Mouse (Mus musculus): ENCODE data around the gene Cav3.

- TF ChIP-seq CTCF (conservative IDR thresholded peaks at IDR 0.05; ENCODE audit: insufficient read depth, insufficient read length, low read depth, low read length) (no peak), POLR2A (IDR thresholded peaks at IDR 0.05; ENCODE audit: low read depth, low read length) (no peak)
Observed at GRCm38 (mm10) chr6:112498716-112499115, 39.4 kb downstream of the Cav3 start.

Data from kidney, adult 2 months (tissue).